Mouse (Mus musculus) embryo, embryonic 10 days (tissue): ENCODE measurements around the gene Sytl3.
"Not testable (repeated sequence)": the region's sequence is repeated elsewhere in the genome, so short reads cannot be mapped to it uniquely, and the experiment has no call there.

Source experiments
- DNase-seq: peaks from one replicate; pipeline ENCODE4 v3.0.0-alpha.2; 2015; ENCODE audit warnings: low spot score

The Sytl3 gene

GRCm38 (mm10) chr17:6646841-6647240 lies 12.1 kb upstream of the Sytl3 start:
- DNase-seq, result not testable (repeated sequence)

- DNase-seq, result not testable (repeated sequence)
Observed at GRCm38 (mm10) chr17:6647452-6647851, 11.4 kb upstream of the Sytl3 start.

- peak; percentile 3 for DNase-seq
Observed at GRCm38 (mm10) chr17:6650904-6651565, 7.9 kb upstream of the Sytl3 start.

- peak; percentile 0 for DNase-seq
Observed at GRCm38 (mm10) chr17:6653341-6653946, 5.4 kb upstream of the Sytl3 start.

- peak; percentile 91 for DNase-seq
Observed at GRCm38 (mm10) chr17:6655087-6655511, 3.8 kb upstream of the Sytl3 start.

GRCm38 (mm10) chr17:6655567-6656281 lies 3.2 kb upstream of the Sytl3 start, which contains the start of gene Dynlt1f:
TSS of gene Dynlt1f (minus strand) at chr17:6655900.
- DNase-seq, result peak; percentile 6

- not testable (repeated sequence) for DNase-seq
Observed at GRCm38 (mm10) chr17:6656471-6656870, 2.4 kb upstream of the Sytl3 start.

GRCm38 (mm10) chr17:6660589-6660988 lies 1.7 kb downstream of the Sytl3 start:
- DNase-seq, result peak; percentile 2

GRCm38 (mm10) chr17:6661093-6661816 lies 2.4 kb downstream of the Sytl3 start:
- peak; percentile 8 for DNase-seq

GRCm38 (mm10) chr17:6662840-6663239 lies 3.9 kb downstream of the Sytl3 start:
- DNase-seq, result not testable (repeated sequence)

- DNase-seq, result not testable (repeated sequence)
Observed at GRCm38 (mm10) chr17:6665389-6665788, 6.5 kb downstream of the Sytl3 start.

- DNase-seq, result not testable (repeated sequence)
Observed at GRCm38 (mm10) chr17:6668522-6668921, 9.6 kb downstream of the Sytl3 start.

GRCm38 (mm10) chr17:6674297-6674696 lies 15.4 kb downstream of the Sytl3 start:
- not testable (repeated sequence) for DNase-seq

GRCm38 (mm10) chr17:6678063-6678462 lies 19.2 kb downstream of the Sytl3 start:
- not testable (repeated sequence) for DNase-seq

GRCm38 (mm10) chr17:6681721-6682120 lies 22.8 kb downstream of the Sytl3 start:
- DNase-seq, result not testable (repeated sequence)

GRCm38 (mm10) chr17:6683702-6684101 lies 24.8 kb downstream of the Sytl3 start:
- not testable (repeated sequence) for DNase-seq

GRCm38 (mm10) chr17:6684464-6685287 lies 25.8 kb downstream of the Sytl3 start:
- not testable (repeated sequence) for DNase-seq

GRCm38 (mm10) chr17:6685288-6685818 lies 26.5 kb downstream of the Sytl3 start:
- not testable (repeated sequence) for DNase-seq

GRCm38 (mm10) chr17:6686299-6686971 lies 27.5 kb downstream of the Sytl3 start:
- DNase-seq, result not testable (repeated sequence)

- not testable (repeated sequence) for DNase-seq
Observed at GRCm38 (mm10) chr17:6689344-6689743, 30.5 kb downstream of the Sytl3 start.
